Mouse (Mus musculus) midbrain, embryonic 10.5 days (tissue): ENCODE data around the gene Cpsf6. TPM values are rescaled to one million over a fixed set of nuclear protein-coding genes. Genes with fewer than 3 reads are reported as not detected.
A peak's percentile ranks its signal among the peaks of the same experiment; 100 is the strongest.

Source experiments
- DNase-seq: peaks from one replicate; pipeline ENCODE4 v3.0.0-alpha.2; 2017; ENCODE audit warnings: low spot score
- H3K27ac ChIP-seq: fragments of 300-500 bp; sonication (generic); replicated peaks from 2 replicates; pipeline ENCODE4 v1.5.1; 2016; ENCODE audit warnings: mild to moderate bottlenecking
- H3K27me3 ChIP-seq: fragments of 300-500 bp; sonication (generic); 2 replicates; pipeline ENCODE4 v1.6.1; 2016; ENCODE audit warnings: low read depth, mild to moderate bottlenecking; ENCODE audit not compliant: poor library complexity, severe bottlenecking
- H3K36me3 ChIP-seq: fragments of 300-500 bp; sonication (generic); 2 replicates; pipeline ENCODE4 v1.6.1; 2016; ENCODE audit warnings: mild to moderate bottlenecking, moderate library complexity
- H3K4me1 ChIP-seq: fragments of 300-500 bp; sonication (generic); 2 replicates; pipeline ENCODE4 v1.6.1; 2016
- H3K4me3 ChIP-seq: fragments of 300-500 bp; sonication (generic); 2 replicates; pipeline ENCODE4 v1.5.1; 2016; ENCODE audit warnings: mild to moderate bottlenecking, moderate library complexity
- H3K9me3 ChIP-seq: fragments of 300-500 bp; sonication (generic); replicated peaks from 2 replicates; pipeline ENCODE4 v1.6.1; 2016; ENCODE audit warnings: mild to moderate bottlenecking
- WGBS: fragments of 180-500 bp; shearing (Covaris S2); methylation state at CpG from one replicate; pipeline ENCODE4 v1.1.7; 2016; 5-methylcytosine and 5-hydroxymethylcytosine counted together
- polyA plus RNA-seq: library from polyadenylated mRNA; unstranded; fragments of >200 nt; fragmentation: Nextera tagmentation; extraction: Ambion mirVana; gene quantifications from 2 replicates; pipeline ENCODE4 v1.2.1, GENCODE M21; 2016

Cpsf6 gene
- polyA plus RNA-seq, 1 experiment from 2014 or later, result 222 TPM

DNA sequence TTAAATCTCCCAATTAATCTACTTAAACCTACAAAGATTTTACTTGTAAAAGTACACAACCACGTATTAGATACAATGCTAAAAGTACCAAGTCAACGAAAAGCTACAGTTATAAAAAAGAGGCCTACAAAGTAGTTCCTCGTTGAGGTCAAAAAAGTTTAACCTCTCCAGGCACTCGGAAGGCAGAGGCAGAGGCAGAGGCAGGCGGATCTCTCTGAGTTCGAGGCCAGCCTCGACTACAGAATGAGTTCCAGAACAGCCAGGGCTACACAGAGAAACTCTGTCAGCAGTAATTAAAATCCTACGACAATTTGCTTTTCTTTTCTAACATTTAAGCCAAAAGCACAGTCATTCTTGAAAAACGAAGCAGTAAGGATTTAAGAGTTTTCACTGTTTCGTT is 4.7 kb downstream of the Cpsf6 start:
- H3K4me1 ChIP-seq, result peaks cover 18% of the 10 kb centered on the region
- peak overlapping the region; percentile 100 for H3K27ac ChIP-seq
- peaks cover 11% of the 10 kb centered on the region; the same call in 1 of the 2 replicates for H3K36me3 ChIP-seq
- H3K27me3 ChIP-seq, result no peaks in the 10 kb centered on the region
- 36% methylated on average over 10 of the region's 10 CpGs for WGBS
- peak overlapping the region; percentile 98 for H3K4me3 ChIP-seq
- no peak for DNase-seq
- H3K9me3 ChIP-seq, result no peaks in the 10 kb centered on the region

DNA sequence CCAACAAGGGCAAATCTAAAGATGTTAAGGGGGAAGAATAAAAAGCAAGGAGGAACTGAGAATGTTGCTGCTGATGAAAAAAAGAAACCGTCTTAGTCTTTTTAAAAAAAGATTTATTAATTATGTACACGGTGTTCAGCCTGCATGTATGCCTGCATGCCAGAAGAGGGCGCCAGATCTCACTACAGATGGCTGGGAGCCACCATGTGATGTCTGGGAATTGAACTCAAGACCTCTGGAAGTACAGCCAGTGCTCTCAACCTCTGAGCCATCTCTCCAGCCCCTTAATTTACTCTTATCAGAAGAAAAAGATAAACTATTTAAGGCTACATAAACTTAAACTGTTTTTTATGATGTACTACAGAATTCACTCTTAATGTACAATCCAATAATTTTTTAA is 16.7 kb downstream of the Cpsf6 start:
- Histone ChIP-seq H3K4me1 (no peaks in the 10 kb centered on the region), H3K36me3 (peaks cover 100% of the 10 kb centered on the region), H3K27me3 (no peaks in the 10 kb centered on the region), H3K27ac (no peak overlapping the region), H3K4me3 (no peak overlapping the region), H3K9me3 (no peaks in the 10 kb centered on the region)
- peak; percentile 46 for DNase-seq
- 56% methylated on average over 3 of the region's 3 CpGs for WGBS

DNA sequence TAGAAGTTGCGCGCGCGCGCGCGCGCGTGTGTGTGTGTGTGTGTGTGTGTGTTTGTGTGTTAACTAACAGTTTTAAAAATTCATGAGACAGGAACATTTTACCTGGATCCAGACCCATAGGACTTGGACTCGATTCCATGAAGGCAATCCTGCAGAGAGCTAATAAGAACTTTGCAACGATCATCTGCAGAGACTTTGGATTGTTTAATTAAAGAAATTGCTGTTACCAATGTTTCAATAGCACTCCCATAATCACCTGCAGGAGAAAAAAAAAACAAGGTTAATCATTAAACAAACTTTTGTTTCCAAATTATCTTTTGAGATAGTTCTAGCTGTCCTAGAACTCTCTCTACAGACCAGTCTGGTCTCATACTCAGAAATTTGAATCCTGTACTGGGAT is 20.9 kb downstream of the Cpsf6 start:
- Histone ChIP-seq H3K27ac (no peak overlapping the region), H3K36me3 (peaks cover 98% of the 10 kb centered on the region), H3K9me3 (no peaks in the 10 kb centered on the region), H3K27me3 (no peaks in the 10 kb centered on the region), H3K4me3 (no peak overlapping the region), H3K4me1 (no peaks in the 10 kb centered on the region)
- DNase-seq, result no peak
- 89% methylated on average over 11 of the region's 11 CpGs for WGBS

DNA sequence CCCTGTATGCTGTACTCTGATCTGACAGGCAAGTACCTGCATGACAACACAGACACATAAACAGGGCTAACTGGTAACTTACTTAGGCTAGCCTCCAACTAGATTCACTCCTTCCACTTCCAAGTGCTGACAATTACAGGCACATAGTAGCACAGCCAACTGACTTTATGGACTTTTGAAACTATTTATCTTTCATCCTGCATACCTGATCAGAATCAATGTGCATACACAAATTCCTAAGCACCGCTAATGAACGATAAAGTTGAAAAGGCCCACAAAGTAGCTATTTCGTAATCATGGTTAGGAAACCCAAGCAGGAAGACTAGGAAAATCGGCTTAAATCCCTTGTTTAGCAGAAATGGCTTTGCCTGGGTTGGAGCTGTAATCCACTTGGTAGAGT is 36.8 kb downstream of the Cpsf6 start:
- H3K27ac ChIP-seq, result no peak overlapping the region
- no peaks in the 10 kb centered on the region for H3K27me3 ChIP-seq
- DNase-seq, result no peak
- no peaks in the 10 kb centered on the region for H3K9me3 ChIP-seq
- WGBS, result 94% methylated on average over 4 of the region's 4 CpGs
- no peak overlapping the region for H3K4me3 ChIP-seq
- peaks cover 25% of the 10 kb centered on the region for H3K36me3 ChIP-seq
- H3K4me1 ChIP-seq, result no peaks in the 10 kb centered on the region

DNA sequence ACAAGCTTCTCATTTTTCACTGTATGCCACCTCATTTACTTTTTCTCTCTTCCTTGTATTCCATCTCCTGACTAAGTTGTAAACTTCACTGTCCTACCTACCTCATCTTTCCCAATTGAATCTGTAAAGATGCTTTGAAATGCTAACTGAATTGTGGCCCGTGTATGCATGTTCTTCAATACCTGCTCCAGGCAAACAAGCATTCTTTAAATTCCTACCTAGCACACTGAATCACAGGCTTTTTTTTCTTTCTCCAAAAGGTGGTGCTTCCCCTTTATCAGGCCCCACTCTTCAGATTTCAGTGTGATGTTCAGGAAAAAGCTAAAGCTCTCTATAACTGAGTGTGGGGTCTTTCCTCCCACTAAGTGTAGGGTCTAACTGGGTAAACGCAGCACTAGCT is 37.4 kb downstream of the Cpsf6 start:
- peaks cover 19% of the 10 kb centered on the region for H3K36me3 ChIP-seq
- no peaks in the 10 kb centered on the region for H3K4me1 ChIP-seq
- 82% methylated on average over 2 of the region's 2 CpGs for WGBS
- no peak for DNase-seq
- H3K27me3 ChIP-seq, result no peaks in the 10 kb centered on the region
- H3K4me3 ChIP-seq, result no peak overlapping the region
- H3K9me3 ChIP-seq, result no peaks in the 10 kb centered on the region
- H3K27ac ChIP-seq, result no peak overlapping the region

DNA sequence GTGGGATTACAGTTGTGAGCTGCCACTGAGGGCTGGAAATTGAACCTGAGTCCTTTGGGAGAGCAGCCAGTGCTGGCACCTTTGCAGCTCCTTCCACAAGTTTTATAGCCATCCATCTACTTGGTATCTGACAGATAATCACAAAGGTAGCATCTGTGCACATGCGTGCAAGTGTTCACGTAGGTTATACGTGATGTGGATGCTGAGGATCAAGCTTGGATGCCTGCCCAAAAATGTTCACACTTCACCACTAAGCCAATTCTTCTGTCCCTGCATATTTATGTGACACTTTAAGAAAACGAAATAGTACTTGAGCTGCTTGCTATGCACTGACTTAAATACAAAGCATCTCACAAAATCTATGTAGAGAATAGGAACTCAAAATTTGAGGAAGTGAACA is 38.8 kb downstream of the Cpsf6 start:
- DNase-seq, result no peak
- 94% methylated on average over 4 of the region's 4 CpGs for WGBS
- no peak overlapping the region for H3K4me3 ChIP-seq
- H3K4me1 ChIP-seq, result peaks cover 4% of the 10 kb centered on the region
- no peak overlapping the region for H3K27ac ChIP-seq
- H3K9me3 ChIP-seq, result no peaks in the 10 kb centered on the region
- peaks cover 6% of the 10 kb centered on the region for H3K36me3 ChIP-seq
- H3K27me3 ChIP-seq, result no peaks in the 10 kb centered on the region

DNA sequence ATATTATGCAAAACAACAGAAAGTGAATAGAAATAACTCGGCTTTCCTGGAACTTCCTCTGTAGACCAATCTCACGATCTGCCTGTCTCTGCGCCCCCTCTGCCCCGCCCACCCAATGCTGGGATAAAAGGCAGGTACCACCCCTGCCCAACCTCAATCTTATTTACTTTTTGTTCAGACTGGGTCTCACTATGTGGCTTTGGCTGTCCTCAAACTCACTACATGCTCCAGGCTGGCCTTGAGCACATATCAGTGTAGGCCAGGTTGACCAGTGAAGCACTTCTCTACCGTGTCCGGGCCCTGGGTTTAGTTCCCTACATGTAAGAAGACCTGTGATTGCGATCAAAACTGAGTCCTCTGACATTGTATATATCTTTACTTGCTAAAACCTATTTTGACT is 40.6 kb downstream of the Cpsf6 start:
- Histone ChIP-seq H3K27me3 (no peaks in the 10 kb centered on the region), H3K36me3 (peaks cover 4% of the 10 kb centered on the region; the same call in 1 of the 2 replicates), H3K9me3 (no peaks in the 10 kb centered on the region), H3K4me3 (no peak overlapping the region), H3K4me1 (peaks cover 10% of the 10 kb centered on the region), H3K27ac (no peak overlapping the region)
- WGBS, result 81% methylated on average over 7 of the region's 7 CpGs
- no peak for DNase-seq

DNA sequence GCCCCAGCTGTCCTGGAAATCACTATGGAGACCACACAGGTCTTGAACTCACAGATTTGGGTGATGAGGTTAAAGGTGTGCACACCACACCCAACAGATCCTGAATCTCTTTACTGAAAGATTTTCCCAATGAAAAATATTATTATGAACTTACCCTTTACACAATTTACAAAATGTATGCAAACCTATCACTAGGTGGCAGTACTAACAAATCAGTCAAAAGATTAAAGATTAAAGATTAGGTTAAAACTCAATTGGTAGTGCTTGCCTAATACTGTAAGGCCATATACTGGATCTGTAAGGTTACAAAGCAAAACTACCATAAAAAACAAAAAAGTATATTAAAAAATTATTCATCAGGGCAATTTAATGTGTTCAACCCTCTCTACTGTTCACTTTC is 41.9 kb downstream of the Cpsf6 start:
- Histone ChIP-seq H3K9me3 (no peaks in the 10 kb centered on the region), H3K27me3 (no peaks in the 10 kb centered on the region), H3K36me3 (0 out of 2 replicates have a peak, but pooled peaks cover 4% of the 10 kb centered on the region), H3K27ac (no peak overlapping the region), H3K4me3 (no peak overlapping the region), H3K4me1 (peaks cover 10% of the 10 kb centered on the region)
- DNase-seq, result no peak

DNA sequence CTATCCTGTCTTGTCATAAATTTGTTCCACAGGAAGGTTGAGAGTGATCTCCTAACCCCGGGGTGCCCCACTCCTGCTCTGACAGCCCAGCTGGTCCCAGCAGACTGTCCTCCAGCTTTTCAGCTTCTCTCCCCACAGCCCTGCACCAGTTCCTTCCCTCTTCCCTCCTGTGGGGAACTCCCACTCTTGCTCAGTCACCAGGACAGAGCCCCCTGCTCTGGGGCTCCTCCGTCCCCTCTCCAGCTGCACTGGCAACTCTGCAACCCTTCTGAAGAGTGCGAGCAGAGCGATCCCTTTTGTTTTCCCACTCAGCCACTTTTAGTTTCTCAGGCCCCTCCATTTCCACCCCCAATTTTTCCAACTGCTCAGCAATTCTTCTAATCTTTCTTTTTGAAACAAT is 44.2 kb downstream of the Cpsf6 start:
- Histone ChIP-seq H3K4me1 (peaks cover 10% of the 10 kb centered on the region), H3K27me3 (no peaks in the 10 kb centered on the region), H3K4me3 (no peak overlapping the region), H3K36me3 (no peaks in the 10 kb centered on the region), H3K9me3 (no peaks in the 10 kb centered on the region), H3K27ac (0 out of 2 replicates have a peak overlapping the region, but pooled peaks have one; percentile 46)
- WGBS, result 54% methylated on average over 4 of the region's 4 CpGs
- DNase-seq, result no peak

DNA sequence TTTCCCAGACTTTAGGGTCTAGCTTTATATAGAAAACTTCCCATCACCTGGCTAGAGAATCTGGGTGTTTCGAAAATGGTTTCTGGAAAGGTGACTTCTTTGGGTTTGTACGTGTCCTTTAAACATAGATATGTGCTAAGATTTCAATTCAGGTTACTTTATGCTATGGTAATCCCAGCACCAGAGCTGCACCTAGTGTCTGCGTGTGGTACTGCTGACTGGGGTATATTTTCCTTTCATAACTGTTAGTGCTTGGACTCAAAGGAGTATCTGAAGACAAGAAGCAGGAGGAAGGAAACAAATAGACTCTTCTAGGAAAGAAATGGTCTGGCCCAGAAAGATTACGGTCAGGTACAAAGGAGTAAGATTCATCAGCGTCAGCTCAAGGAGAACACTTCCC is 49.3 kb downstream of the Cpsf6 start:
- Histone ChIP-seq H3K27ac (no peak overlapping the region), H3K36me3 (no peaks in the 10 kb centered on the region), H3K4me3 (no peak overlapping the region), H3K27me3 (no peaks in the 10 kb centered on the region), H3K9me3 (no peaks in the 10 kb centered on the region), H3K4me1 (peaks cover 1% of the 10 kb centered on the region)
- 80% methylated on average over 5 of the region's 5 CpGs for WGBS
- no peak for DNase-seq

DNA sequence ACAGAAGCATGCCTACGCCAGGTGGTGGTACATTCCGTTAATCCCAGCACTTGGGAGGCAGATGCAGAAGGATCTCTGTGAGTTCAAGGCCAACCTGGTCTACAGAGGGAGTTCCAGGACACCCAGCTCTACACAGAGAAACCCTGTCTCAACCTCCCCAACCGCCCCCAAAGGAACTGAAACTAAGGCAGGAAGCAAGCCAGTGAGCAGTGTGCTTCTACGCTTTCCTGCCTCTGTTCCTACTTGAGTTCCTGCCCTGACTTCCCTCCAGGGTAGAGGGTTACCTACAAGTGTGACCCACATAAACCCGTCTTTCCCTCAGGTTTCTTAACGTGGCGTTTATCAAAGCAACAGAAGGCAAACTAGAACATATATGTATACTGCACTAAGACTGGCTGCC is 56.0 kb downstream of the Cpsf6 start:
- 91% methylated on average over 7 of the region's 7 CpGs for WGBS
- Histone ChIP-seq H3K4me1 (0 out of 2 replicates have a peak, but pooled peaks cover 3% of the 10 kb centered on the region), H3K27me3 (no peaks in the 10 kb centered on the region), H3K9me3 (no peaks in the 10 kb centered on the region), H3K27ac (no peak overlapping the region), H3K4me3 (no peak overlapping the region), H3K36me3 (no peaks in the 10 kb centered on the region)
- DNase-seq, result no peak

DNA sequence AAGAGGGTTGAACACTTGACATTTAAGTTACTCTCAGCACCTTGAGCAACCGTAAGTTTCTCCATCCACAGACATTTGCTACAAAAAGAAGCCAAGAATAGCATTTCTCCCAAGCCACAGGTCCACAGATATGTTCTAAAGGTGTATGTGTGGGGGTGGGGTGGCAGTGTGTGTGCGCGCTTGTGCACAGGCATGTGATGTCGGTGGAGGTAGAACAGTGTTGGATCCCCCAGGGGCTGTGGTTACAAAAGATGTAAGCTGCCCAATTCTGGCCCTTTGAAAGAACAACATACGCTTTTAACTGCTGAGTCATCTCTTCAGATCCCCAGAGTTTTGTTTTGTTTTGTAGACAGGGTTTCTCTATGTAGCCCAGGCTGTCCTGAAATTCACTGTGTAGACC is 57.2 kb downstream of the Cpsf6 start:
- Histone ChIP-seq H3K4me1 (0 out of 2 replicates have a peak, but pooled peaks cover 3% of the 10 kb centered on the region), H3K27me3 (no peaks in the 10 kb centered on the region), H3K27ac (no peak overlapping the region), H3K4me3 (no peak overlapping the region), H3K36me3 (no peaks in the 10 kb centered on the region), H3K9me3 (no peaks in the 10 kb centered on the region)
- 93% methylated on average over 5 of the region's 5 CpGs for WGBS
- no peak for DNase-seq

DNA sequence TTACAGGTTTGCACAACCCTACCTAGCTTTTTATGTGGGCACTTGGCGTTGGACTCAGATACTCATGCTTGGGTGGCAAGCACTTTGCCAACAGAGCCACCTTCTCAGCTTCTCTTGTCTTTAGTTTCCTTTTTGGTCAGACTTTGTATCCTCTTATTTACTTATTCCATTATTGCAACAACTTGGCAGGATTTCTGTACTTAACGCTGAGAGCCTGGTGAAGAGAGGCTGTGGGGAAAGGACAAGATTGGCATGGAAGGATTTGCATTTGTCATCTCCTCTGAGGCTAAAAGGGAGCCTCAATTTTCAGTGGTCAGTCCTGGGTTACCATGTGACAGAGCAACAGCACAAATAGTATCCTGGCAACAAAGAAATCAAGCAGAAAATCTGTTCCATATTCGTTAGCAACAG is 59.2 kb downstream of the Cpsf6 start:
- WGBS, result 71% methylated on average over 3 of the region's 3 CpGs
- Histone ChIP-seq H3K4me3 (no peak overlapping the region), H3K4me1 (0 out of 2 replicates have a peak, but pooled peaks cover 3% of the 10 kb centered on the region), H3K36me3 (no peaks in the 10 kb centered on the region), H3K27me3 (no peaks in the 10 kb centered on the region), H3K27ac (no peak overlapping the region), H3K9me3 (no peaks in the 10 kb centered on the region)
- DNase-seq, result no peak

DNA sequence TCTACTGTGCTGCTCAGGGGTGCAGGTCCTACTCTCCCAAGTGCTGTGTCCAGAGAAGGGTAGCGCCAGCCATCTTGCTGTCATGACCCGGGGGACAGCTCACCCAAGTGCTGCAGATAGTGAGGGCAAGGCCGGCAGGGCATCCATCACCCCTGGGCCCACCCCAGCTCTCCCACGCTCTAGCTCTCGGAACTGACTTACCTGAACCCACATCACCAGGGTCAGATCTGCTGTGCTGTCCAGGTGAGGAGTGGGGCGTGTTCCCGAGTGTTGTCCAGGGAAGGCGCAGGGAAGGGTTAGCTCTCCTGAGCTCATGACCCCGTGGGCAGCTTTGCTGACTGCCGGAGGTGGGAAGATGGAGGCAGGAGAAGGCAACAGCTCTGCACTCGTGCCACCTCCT is 63.4 kb downstream of the Cpsf6 start:
- Histone ChIP-seq H3K36me3 (no peaks in the 10 kb centered on the region), H3K4me1 (0 out of 2 replicates have a peak, but pooled peaks cover 3% of the 10 kb centered on the region), H3K27ac (0 out of 2 replicates have a peak overlapping the region, but pooled peaks have one; percentile 9), H3K4me3 (no peak overlapping the region), H3K9me3 (no peaks in the 10 kb centered on the region), H3K27me3 (no peaks in the 10 kb centered on the region)
- no peak for DNase-seq
- WGBS, result 91% methylated on average over 11 of the region's 11 CpGs
